Mouse (Mus musculus): Measurements from ENCODE around the gene Dock2. TPM values are rescaled to one million over a fixed set of nuclear protein-coding genes. Genes with fewer than 3 reads are reported as not detected.
"Not testable (repeated sequence)": the region's sequence is repeated elsewhere in the genome, so short reads cannot be mapped to it uniquely, and the experiment has no call there.

Gene Dock2
- polyA plus RNA-seq, 1 experiment from 2014 or later, result 0.59 TPM

DNA sequence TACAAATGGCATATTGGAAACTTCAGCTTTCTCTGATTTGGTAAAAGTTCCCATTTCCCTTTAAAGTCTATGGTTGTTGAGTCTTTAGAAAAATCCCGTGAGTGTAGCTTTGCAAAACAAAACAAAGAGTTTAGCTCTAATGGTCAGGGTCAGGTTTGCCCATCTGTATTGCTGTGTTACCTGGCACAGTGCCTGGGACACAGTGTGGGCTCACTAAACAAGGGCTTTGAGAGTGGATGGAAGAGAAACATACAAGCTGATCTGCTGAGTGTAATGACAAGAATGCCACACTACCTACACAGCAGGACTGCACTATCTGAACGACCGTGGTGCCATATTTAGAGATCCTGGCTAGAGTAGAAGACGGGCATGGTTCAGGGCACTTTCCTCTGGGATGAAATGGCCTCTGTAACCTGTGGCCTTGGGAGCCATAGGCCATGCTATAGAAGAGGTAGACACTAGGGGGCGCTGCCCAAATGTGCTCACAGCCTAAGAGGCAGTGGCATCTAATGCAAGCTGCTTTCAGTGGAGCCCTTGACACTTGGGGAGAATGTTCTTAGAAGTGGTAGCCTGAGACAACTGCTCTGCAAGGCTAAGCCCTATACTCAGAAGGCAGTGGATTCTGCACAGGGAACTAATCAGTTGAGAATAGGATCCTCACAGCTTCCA, 547.5 kb downstream of the Dock2 start:
- H3K9me3 ChIP-seq, result no peaks in the 10 kb centered on the region
- H3K36me3 ChIP-seq (replicated peaks), result no peaks in the 10 kb centered on the region
- no peak overlapping the region for H3K4me3 ChIP-seq
- H3K27me3 ChIP-seq (replicated peaks; ENCODE audit: low read depth, poor library complexity, severe bottlenecking), result no peaks in the 10 kb centered on the region
- H3K4me1 ChIP-seq, result no peaks in the 10 kb centered on the region
- 58% methylated on average over 5 of the region's 5 CpGs for WGBS
- peak; percentile 50 for DNase-seq (ENCODE audit: low spot score)
- H3K27ac ChIP-seq (replicated peaks), result no peak overlapping the region

DNA sequence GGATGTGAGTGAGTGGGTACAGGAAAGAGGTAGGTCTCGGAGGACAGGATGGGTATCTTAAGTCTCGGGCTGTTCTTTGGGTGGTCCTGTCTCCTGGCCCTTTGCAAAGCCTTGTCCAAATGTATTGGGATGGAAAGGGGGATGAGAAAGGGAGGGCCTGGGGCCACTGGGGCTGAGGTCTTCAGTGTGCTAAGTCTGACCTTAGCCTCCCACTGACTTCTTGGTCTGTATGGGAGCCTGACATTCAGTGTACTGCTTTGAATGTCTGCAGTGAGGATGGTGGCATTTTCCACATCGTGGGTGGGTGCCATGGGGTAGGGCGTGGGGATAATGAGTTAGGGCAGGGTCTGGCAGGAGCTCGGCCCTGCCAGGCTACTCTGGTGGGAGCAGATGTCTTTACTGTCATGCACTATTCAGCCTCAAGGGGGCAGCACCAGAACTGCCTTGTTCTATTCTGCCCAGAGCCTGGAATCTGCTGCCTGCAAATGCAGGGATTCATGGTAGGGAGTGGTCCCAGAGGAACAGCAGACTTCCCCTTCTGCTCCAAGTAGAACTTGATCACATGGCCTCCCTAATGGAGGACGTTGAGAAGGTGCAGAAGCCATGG, 554.8 kb downstream of the Dock2 start:
- Histone ChIP-seq H3K9me3 (no peaks in the 10 kb centered on the region), H3K4me3 (no peak overlapping the region), H3K4me1 (no peaks in the 10 kb centered on the region), H3K27me3 (replicated peaks; ENCODE audit: low read depth, poor library complexity, severe bottlenecking) (no peaks in the 10 kb centered on the region), H3K27ac (replicated peaks) (no peak overlapping the region), H3K36me3 (replicated peaks) (no peaks in the 10 kb centered on the region)
- WGBS, result 35% methylated on average over 6 of the region's 6 CpGs
- peak; percentile 77 for DNase-seq (ENCODE audit: low spot score)

- no peak for DNase-seq (ENCODE audit: low spot score)
- no peak overlapping the region for H3K4me3 ChIP-seq
- H3K27ac ChIP-seq (replicated peaks), result no peak overlapping the region
- H3K27me3 ChIP-seq (replicated peaks; ENCODE audit: low read depth, poor library complexity, severe bottlenecking), result no peaks in the 10 kb centered on the region; the same call in 1 of the 2 replicates
- no peaks in the 10 kb centered on the region for H3K9me3 ChIP-seq
- H3K4me1 ChIP-seq, result no peaks in the 10 kb centered on the region
- H3K36me3 ChIP-seq (replicated peaks), result no peaks in the 10 kb centered on the region
- WGBS, result 38% methylated on average over 1 of the region's 1 CpGs
Measured at GRCm38 (mm10) chr11:34227180-34227579, 556.5 kb downstream of the Dock2 start.

- not testable (repeated sequence) for H3K9me3 ChIP-seq; H3K27me3 ChIP-seq (replicated peaks; ENCODE audit: low read depth, poor library complexity, severe bottlenecking); H3K4me1 ChIP-seq; H3K4me3 ChIP-seq; H3K36me3 ChIP-seq (replicated peaks); H3K27ac ChIP-seq (replicated peaks); DNase-seq (ENCODE audit: low spot score)
- 92% methylated on average over 4 of the region's 4 CpGs for WGBS
Measured at GRCm38 (mm10) chr11:34220596-34220995, 563.1 kb downstream of the Dock2 start.

- H3K27me3 ChIP-seq (replicated peaks; ENCODE audit: low read depth, poor library complexity, severe bottlenecking), result no peaks in the 10 kb centered on the region
Measured at GRCm38 (mm10) chr11:34212853-34213252, 570.8 kb downstream of the Dock2 start.

DNA sequence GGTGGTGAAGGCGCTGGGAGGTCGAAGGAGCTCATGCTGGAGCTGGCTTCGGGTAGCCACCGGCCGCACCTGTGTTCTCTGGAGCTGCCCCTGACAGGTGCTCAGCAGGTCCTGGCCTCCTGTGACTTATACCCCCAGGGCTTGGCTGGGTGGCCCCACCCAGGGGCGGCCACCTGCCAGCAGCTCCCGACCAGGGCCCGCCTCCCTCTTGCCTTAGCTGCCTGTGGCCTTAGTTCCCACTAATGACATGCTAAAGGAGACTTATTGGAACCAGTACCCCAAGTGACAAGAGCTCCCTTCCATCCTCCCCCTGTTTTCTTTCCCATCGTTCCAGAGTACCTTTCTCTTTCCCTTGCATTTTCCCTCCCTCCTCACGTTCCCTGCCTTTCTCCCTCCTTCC, 575.7 kb downstream of the Dock2 start, which contains the start of gene Foxi1:
Foxi1 (minus strand) TSS at position 101 of the 400 bp plus-strand sequence.
- Histone ChIP-seq H3K27ac (replicated peaks) (no peak within 1 kb of the TSS), H3K27me3 (replicated peaks; ENCODE audit: low read depth, poor library complexity, severe bottlenecking) (no peaks in the 10 kb centered on the region), H3K4me1 (no peaks in the 10 kb centered on the region), H3K4me3 (no peak within 1 kb of the TSS), H3K36me3 (replicated peaks) (no peaks in the 10 kb centered on the region), H3K9me3 (no peaks in the 10 kb centered on the region)
- 77% methylated on average over 10 of the region's 10 CpGs for WGBS
- no peak for DNase-seq (ENCODE audit: low spot score)

More at GRCm38 (mm10) chr11:34212853-34213252, 570.8 kb downstream of the Dock2 start:
- DNase-seq (ENCODE audit: low spot score), result peak; percentile 52
- Histone ChIP-seq H3K9me3 (no peaks in the 10 kb centered on the region), H3K36me3 (replicated peaks) (no peaks in the 10 kb centered on the region), H3K4me3 (no peak overlapping the region), H3K27ac (replicated peaks) (no peak overlapping the region), H3K4me1 (no peaks in the 10 kb centered on the region)
- 22% methylated on average over 5 of the region's 5 CpGs for WGBS

- 71% methylated on average over 1 of the region's 1 CpGs for WGBS
- Histone ChIP-seq H3K36me3 (replicated peaks) (no peaks in the 10 kb centered on the region), H3K27ac (replicated peaks) (no peak overlapping the region), H3K27me3 (replicated peaks; ENCODE audit: low read depth, poor library complexity, severe bottlenecking) (no peaks in the 10 kb centered on the region), H3K9me3 (no peaks in the 10 kb centered on the region), H3K4me1 (no peaks in the 10 kb centered on the region), H3K4me3 (no peak overlapping the region)
- no peak for DNase-seq (ENCODE audit: low spot score)
Measured at GRCm38 (mm10) chr11:34202769-34203168, 580.9 kb downstream of the Dock2 start.

DNA sequence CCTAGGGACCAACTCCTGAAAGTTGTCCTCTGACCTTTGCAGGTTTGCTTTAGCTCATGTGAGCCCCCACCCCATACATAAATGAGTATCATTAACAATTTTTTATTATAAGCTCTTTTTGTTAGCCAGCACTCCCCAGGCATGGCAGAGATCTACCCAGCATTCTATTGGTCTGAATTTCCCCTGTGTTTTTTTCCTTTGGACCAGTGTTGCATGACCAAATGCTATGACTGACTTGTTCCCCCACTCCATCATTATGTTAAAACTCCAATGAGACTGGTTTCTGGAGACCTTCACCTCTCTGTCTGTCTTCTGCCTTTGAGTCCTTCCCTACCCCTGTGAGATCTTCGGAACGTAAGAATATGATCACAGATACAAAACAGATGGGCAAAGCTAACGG, 588.5 kb downstream of the Dock2 start:
- H3K27me3 ChIP-seq (replicated peaks; ENCODE audit: low read depth, poor library complexity, severe bottlenecking), result no peaks in the 10 kb centered on the region
- H3K9me3 ChIP-seq, result no peaks in the 10 kb centered on the region
- H3K27ac ChIP-seq (replicated peaks), result no peak overlapping the region
- H3K4me3 ChIP-seq, result no peak overlapping the region
- 78% methylated on average over 3 of the region's 3 CpGs for WGBS
- no peak for DNase-seq (ENCODE audit: low spot score)
- peaks cover 6% of the 10 kb centered on the region for H3K4me1 ChIP-seq
- no peaks in the 10 kb centered on the region for H3K36me3 ChIP-seq (replicated peaks)

DNA sequence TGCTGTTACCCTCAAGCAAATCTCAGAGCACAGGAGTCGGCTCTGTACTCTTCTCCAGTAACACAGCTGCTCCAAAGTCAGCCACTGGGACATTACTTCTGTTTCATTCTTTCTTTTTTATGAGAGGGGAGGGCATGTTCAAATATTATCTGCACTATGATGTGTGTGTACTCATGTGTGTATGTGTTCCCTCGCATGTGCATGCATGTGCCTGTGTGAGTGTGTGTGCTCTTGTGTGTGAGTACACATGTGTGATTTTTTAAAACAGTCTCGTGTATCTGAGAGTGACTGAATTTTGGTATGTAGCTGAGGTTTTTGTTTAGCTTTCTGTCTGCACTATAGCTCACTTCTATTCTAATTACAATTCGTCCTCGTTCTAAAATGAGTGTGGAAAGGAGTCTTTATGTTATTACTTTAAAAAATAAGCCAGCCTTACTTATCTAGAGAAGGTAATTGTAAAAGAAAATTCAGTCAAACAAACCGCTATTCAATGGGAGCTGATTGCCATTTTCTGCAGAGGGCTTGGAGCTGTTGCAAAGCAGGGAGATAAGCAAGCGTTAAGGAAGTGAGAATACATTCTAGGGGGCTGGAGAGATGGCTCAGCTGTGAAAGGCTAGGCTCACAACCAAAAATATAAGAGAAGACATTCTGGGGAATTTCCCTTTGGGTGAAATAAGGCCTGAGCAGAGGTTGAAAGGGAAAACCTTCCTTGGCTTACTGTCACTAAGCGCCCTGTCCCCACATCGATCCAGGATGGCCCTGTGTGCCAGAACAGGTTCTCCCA, 589.3 kb downstream of the Dock2 start:
- no peaks in the 10 kb centered on the region for H3K27me3 ChIP-seq (replicated peaks; ENCODE audit: low read depth, poor library complexity, severe bottlenecking)
- no peak overlapping the region for H3K4me3 ChIP-seq
- H3K9me3 ChIP-seq, result no peaks in the 10 kb centered on the region
- no peak overlapping the region for H3K27ac ChIP-seq (replicated peaks)
- H3K4me1 ChIP-seq, result peaks cover 6% of the 10 kb centered on the region
- 68% methylated on average over 9 of the region's 9 CpGs for whole genome bisulfite sequencing
- no peak for DNase-seq (ENCODE audit: low spot score)
- H3K36me3 ChIP-seq (replicated peaks), result no peaks in the 10 kb centered on the region

- no peak for DNase-seq (ENCODE audit: low spot score)
Measured at GRCm38 (mm10) chr11:34193658-34194057, 590.0 kb downstream of the Dock2 start.

GRCm38 (mm10) chr11:34184266-34184665, 599.4 kb downstream of the Dock2 start:
- H3K4me3 ChIP-seq, result no peak overlapping the region
- no peaks in the 10 kb centered on the region; the same call in 1 of the 2 replicates for H3K27me3 ChIP-seq (replicated peaks; ENCODE audit: low read depth, poor library complexity, severe bottlenecking)
- peaks cover 7% of the 10 kb centered on the region for H3K4me1 ChIP-seq
- no peaks in the 10 kb centered on the region for H3K9me3 ChIP-seq
- no peak overlapping the region for H3K27ac ChIP-seq (replicated peaks)
- DNase-seq (ENCODE audit: low spot score), result no peak
- no peaks in the 10 kb centered on the region for H3K36me3 ChIP-seq (replicated peaks)
- 74% methylated on average over 2 of the region's 2 CpGs for WGBS

More at GRCm38 (mm10) chr11:34193658-34194057, 590.0 kb downstream of the Dock2 start:
- H3K4me3 ChIP-seq, result no peak overlapping the region
- no peaks in the 10 kb centered on the region for H3K36me3 ChIP-seq (replicated peaks)
- WGBS, result 39% methylated on average over 3 of the region's 3 CpGs
- no peak overlapping the region for H3K27ac ChIP-seq (replicated peaks)
- H3K4me1 ChIP-seq, result peaks cover 6% of the 10 kb centered on the region
- no peaks in the 10 kb centered on the region for H3K27me3 ChIP-seq (replicated peaks; ENCODE audit: low read depth, poor library complexity, severe bottlenecking)
- no peaks in the 10 kb centered on the region for H3K9me3 ChIP-seq

DNA sequence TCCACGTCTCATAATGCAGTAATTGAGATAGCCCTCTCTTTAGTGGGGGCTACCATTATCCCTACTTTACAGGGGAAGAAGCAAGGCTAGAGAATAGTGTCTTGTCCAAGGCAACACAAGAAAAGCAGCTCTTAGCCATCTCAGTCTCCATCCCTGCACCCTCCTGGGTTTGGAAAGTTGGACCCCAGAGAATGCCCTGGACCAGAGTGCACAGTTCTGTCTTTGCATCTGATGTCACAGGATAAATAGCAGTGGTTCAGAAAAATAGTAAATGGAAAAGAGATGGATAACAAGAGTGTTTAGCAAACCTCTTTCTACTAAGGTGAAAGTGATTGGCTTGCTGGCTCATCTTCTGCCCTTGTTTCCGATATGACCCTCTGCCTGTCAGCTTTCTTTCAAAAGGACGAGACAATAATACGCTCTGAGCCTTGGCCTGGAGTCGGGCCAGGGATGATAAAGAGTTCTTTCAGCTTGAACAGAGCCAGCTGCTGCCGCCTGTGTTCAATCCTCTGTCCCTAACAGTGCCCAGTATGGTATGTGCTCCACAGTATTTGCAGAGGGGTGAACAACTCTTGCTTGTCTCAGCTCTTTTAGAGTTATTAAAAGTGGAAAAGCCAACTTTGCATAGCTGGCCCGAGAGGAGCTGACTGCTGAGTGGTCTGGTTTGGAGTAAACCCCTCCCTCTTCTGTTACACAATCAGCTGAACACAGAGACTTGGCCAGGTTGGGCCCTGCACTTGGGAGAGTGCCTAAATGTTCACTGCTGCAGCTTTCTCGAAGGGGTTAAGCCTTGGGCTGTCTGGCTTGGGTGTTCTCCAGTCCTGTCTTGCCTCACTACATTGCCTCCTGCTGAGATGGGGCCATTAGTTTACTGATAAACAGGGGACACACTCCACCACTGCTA, 602.2 kb downstream of the Dock2 start:
- WGBS, result 33% methylated on average over 8 of the region's 8 CpGs
- Histone ChIP-seq H3K4me3 (no peak overlapping the region), H3K9me3 (no peaks in the 10 kb centered on the region), H3K36me3 (replicated peaks) (no peaks in the 10 kb centered on the region), H3K27me3 (replicated peaks; ENCODE audit: low read depth, poor library complexity, severe bottlenecking) (no peaks in the 10 kb centered on the region; the same call in 1 of the 2 replicates), H3K4me1 (peaks cover 7% of the 10 kb centered on the region), H3K27ac (replicated peaks) (peak overlapping the region; percentile 24; the same call in 1 of the 2 replicates)
- no peak for DNase-seq (ENCODE audit: low spot score)
